Mouse (Mus musculus): ENCODE data around the gene Sult2b1. TPM values are rescaled to one million over a fixed set of nuclear protein-coding genes. Genes with fewer than 3 reads are reported as not detected.

The Sult2b1 gene
- polyA plus RNA-seq, 2 experiments: 0.35 to 0.43 TPM

DNA sequence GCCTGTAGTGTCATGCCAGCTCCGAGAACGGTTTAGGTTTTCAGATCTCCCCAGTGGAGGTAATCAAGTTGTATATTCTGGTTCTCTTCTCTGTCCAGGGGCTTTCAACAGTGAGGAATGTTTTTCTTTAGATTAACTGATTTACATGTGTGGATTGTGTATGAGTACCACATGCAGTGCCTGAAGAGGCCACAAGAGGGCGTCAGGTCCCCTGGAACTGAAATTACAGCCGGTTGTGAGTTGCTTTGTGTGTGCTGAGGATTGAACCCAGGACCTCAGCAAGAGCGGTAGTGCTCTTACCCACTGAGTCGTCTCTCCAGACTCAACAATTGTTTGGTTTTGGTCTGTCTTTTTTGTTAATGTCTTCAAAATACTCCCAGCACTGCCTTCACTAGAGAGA, 38.0 kb downstream of the Sult2b1 start:
- H3K36me3 ChIP-seq (replicated peaks; ENCODE audit: control insufficient read depth, insufficient read depth, low read depth): no peaks in the 10 kb centered on the region
- H3K27me3 ChIP-seq (ENCODE audit: control insufficient read depth, insufficient read depth, low read length): no peaks in the 10 kb centered on the region
- H3K4me3 ChIP-seq (ENCODE audit: insufficient read depth in 1 of 2, low read depth in 2 of 2, low read length in 2 of 2): no peak overlapping the region
- H3K27ac ChIP-seq: no peak overlapping the region
- H3K4me2 ChIP-seq (ENCODE audit: low read depth): no peak overlapping the region
- 53% methylated on average over 6 of the region's 6 CpGs for WGBS (ENCODE audit: insufficient replicate concordance)
- ATAC-seq (ENCODE audit: insufficient read depth) (no peak), DNase-seq (ENCODE audit: low read depth in 3 of 3, low spot score in 3 of 3) (no peak)
- H3K9ac ChIP-seq (replicated peaks): no peak overlapping the region
- peaks cover 0 to 4% of the 10 kb centered on the region in 2 experiments; a peak in 2 of 4 replicates for H3K4me1 ChIP-seq (replicated peaks; ENCODE audit: control insufficient read depth in 2 of 2, insufficient read depth in 2 of 2, low read length in 1 of 2)
- TF ChIP-seq EP300 (IDR thresholded peaks at IDR 0.05; ENCODE audit: low read depth) (no peak), CTCF (IDR thresholded peaks at IDR 0.05; ENCODE audit: low read depth) (peak; percentile 75)
- H3K9me3 ChIP-seq (ENCODE audit: control insufficient read depth, low read length): no peaks in the 10 kb centered on the region

DNA sequence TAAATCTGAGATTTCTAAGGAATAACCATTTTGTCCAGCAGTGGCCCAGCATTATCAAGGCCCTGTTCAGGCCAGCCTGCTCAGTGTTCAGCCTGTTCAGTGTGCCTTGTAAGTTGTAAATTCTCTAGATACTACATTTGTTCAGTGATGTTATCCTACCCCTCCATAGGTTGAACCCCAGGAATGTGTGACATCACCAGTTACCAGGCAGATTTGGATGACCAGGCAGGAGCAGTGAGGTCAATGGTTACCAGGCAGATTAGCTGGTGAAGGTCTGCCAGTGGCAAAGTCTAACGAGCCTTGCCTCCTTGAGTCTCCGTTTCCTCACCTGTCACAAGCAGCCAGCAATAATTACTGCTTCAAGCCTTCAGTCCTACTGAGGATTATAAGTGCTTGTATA, 40.1 kb downstream of the Sult2b1 start:
- Histone ChIP-seq H3K9ac (replicated peaks) (no peak overlapping the region), H3K27ac (no peak overlapping the region), H3K27me3 (ENCODE audit: control insufficient read depth, insufficient read depth, low read length) (no peaks in the 10 kb centered on the region), H3K4me3 (ENCODE audit: insufficient read depth in 1 of 2, low read depth in 2 of 2, low read length in 2 of 2) (no peak overlapping the region), H3K36me3 (replicated peaks; ENCODE audit: control insufficient read depth, insufficient read depth, low read depth) (no peaks in the 10 kb centered on the region), H3K9me3 (ENCODE audit: control insufficient read depth, low read length) (no peaks in the 10 kb centered on the region), H3K4me2 (ENCODE audit: low read depth) (no peak overlapping the region), H3K4me1 (replicated peaks; ENCODE audit: control insufficient read depth in 2 of 2, insufficient read depth in 2 of 2, low read length in 1 of 2) (peaks cover 0 to 4% of the 10 kb centered on the region in 2 experiments; a peak in 2 of 4 replicates)
- WGBS (ENCODE audit: insufficient replicate concordance): 36% methylated on average over 2 of the region's 2 CpGs
- DNase-seq (ENCODE audit: low read depth in 3 of 3, low spot score in 3 of 3) (peak in 1 of 3 experiments; percentile 31), ATAC-seq (ENCODE audit: insufficient read depth) (no peak)
- TF ChIP-seq CTCF (IDR thresholded peaks at IDR 0.05; ENCODE audit: low read depth): no peak
- TF ChIP-seq EP300 (IDR thresholded peaks at IDR 0.05; ENCODE audit: low read depth): no peak

DNA sequence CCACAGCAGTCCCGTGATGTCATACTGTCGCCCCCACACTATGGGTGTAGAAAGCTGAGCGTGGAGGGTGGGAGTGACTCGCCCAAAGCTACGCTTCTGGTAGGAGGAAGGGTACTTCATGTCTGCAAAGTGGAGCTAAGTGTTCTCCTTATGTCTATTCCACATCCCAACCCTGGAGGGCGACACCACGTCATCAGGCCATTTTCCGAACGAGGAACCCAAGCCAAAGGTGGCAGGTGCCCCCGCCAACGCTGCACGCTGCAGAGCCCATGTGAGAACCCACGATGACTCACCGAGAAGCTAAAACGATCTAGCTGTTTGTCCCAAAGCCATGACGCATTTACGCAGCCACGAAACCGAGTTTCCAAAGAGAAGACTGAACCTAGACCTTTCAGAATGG, 42.1 kb downstream of the Sult2b1 start:
- 22% methylated on average over 19 of the region's 19 CpGs for WGBS (ENCODE audit: insufficient replicate concordance)
- no peak overlapping the region for H3K27ac ChIP-seq
- H3K9ac ChIP-seq (replicated peaks): no peak overlapping the region
- TF ChIP-seq EP300 (IDR thresholded peaks at IDR 0.05; ENCODE audit: low read depth): no peak
- TF ChIP-seq CTCF (IDR thresholded peaks at IDR 0.05; ENCODE audit: low read depth): no peak
- H3K27me3 ChIP-seq (ENCODE audit: control insufficient read depth, insufficient read depth, low read length): no peaks in the 10 kb centered on the region
- peak overlapping the region; percentile 51 for H3K4me2 ChIP-seq (ENCODE audit: low read depth)
- DNase-seq (ENCODE audit: low read depth in 3 of 3, low spot score in 3 of 3) (peak in 1 of 3 experiments; percentile 38), ATAC-seq (ENCODE audit: insufficient read depth) (no peak)
- no peaks in the 10 kb centered on the region for H3K9me3 ChIP-seq (ENCODE audit: control insufficient read depth, low read length)
- peaks cover 0 to 4% of the 10 kb centered on the region in 2 experiments; a peak in 2 of 4 replicates for H3K4me1 ChIP-seq (replicated peaks; ENCODE audit: control insufficient read depth in 2 of 2, insufficient read depth in 2 of 2, low read length in 1 of 2)
- H3K36me3 ChIP-seq (replicated peaks; ENCODE audit: control insufficient read depth, insufficient read depth, low read depth): no peaks in the 10 kb centered on the region
- peak overlapping the region in 1 of 2 experiments; percentile 43; a peak in 1 of 4 replicates for H3K4me3 ChIP-seq (ENCODE audit: insufficient read depth in 1 of 2, low read depth in 2 of 2, low read length in 2 of 2)

DNA sequence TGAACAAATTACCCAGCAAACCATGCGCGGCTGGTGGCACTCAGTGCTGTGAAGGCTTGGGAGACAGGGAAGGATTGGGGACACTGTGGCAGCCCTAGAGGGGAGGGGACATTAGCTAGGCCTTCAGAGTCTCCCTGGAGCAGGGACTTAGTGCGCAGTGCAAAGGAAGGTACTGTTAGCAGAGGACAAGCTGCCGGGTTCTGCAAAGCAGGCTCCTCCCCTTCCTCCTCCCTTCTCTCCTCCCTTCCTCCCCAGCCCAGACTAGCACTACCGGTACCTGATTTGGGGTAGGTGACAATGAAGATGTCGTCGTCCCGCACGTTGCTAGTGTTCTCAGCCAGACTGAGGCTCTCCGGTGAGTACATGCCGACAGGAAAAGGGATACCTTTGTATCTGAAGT, 42.7 kb downstream of the Sult2b1 start:
- H3K4me1 ChIP-seq (replicated peaks; ENCODE audit: control insufficient read depth in 2 of 2, insufficient read depth in 2 of 2, low read length in 1 of 2): peaks cover 0 to 4% of the 10 kb centered on the region in 2 experiments; a peak in 2 of 4 replicates
- no peak overlapping the region for H3K9ac ChIP-seq (replicated peaks)
- H3K36me3 ChIP-seq (replicated peaks; ENCODE audit: control insufficient read depth, insufficient read depth, low read depth): no peaks in the 10 kb centered on the region
- ATAC-seq (ENCODE audit: insufficient read depth) (peak; percentile 45; the same call in 1 of the 2 replicates), DNase-seq (ENCODE audit: low read depth in 3 of 3, low spot score in 3 of 3) (no peak)
- 27% methylated on average over 11 of the region's 11 CpGs for WGBS (ENCODE audit: insufficient replicate concordance)
- no peaks in the 10 kb centered on the region for H3K27me3 ChIP-seq (ENCODE audit: control insufficient read depth, insufficient read depth, low read length)
- no peaks in the 10 kb centered on the region for H3K9me3 ChIP-seq (ENCODE audit: control insufficient read depth, low read length)
- peak overlapping the region; percentile 51 for H3K4me2 ChIP-seq (ENCODE audit: low read depth)
- TF ChIP-seq CTCF (IDR thresholded peaks at IDR 0.05; ENCODE audit: low read depth) (no peak), EP300 (IDR thresholded peaks at IDR 0.05; ENCODE audit: low read depth) (no peak)
- H3K4me3 ChIP-seq (ENCODE audit: insufficient read depth in 1 of 2, low read depth in 2 of 2, low read length in 2 of 2): peak overlapping the region; percentile 6 to 43; a peak in 2 of 4 replicates
- no peak overlapping the region for H3K27ac ChIP-seq

DNA sequence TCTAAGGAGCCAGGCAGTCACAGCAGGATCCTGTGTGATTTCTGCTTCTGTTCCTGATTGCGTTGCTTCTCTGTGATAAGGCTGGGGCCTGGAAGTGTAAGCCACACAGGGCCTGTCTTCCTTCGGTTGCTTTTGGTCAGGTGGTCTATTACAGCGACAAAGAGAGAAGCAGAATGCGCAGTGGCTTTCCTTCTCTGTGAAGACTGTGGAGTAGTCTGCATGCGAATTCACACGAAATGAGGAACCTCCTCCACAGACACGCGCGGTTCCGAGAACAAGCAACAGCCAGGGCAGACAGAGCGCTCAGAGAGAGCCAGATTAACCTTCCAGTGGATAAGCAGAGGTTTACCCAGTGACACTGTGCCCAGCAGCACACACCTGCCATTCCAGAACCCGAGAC, 43.2 kb downstream of the Sult2b1 start:
- Histone ChIP-seq H3K27ac (no peak overlapping the region), H3K4me3 (ENCODE audit: insufficient read depth in 1 of 2, low read depth in 2 of 2, low read length in 2 of 2) (no peak overlapping the region), H3K4me1 (replicated peaks; ENCODE audit: control insufficient read depth in 2 of 2, insufficient read depth in 2 of 2, low read length in 1 of 2) (peaks cover 0 to 4% of the 10 kb centered on the region in 2 experiments; a peak in 2 of 4 replicates), H3K9ac (replicated peaks) (no peak overlapping the region), H3K36me3 (replicated peaks; ENCODE audit: control insufficient read depth, insufficient read depth, low read depth) (no peaks in the 10 kb centered on the region), H3K27me3 (ENCODE audit: control insufficient read depth, insufficient read depth, low read length) (no peaks in the 10 kb centered on the region), H3K4me2 (ENCODE audit: low read depth) (peak overlapping the region; percentile 51; the same call in 1 of the 2 replicates), H3K9me3 (ENCODE audit: control insufficient read depth, low read length) (no peaks in the 10 kb centered on the region)
- ATAC-seq (ENCODE audit: insufficient read depth) (no peak), DNase-seq (ENCODE audit: low read depth in 3 of 3, low spot score in 3 of 3) (no peak)
- no peak for TF ChIP-seq CTCF (IDR thresholded peaks at IDR 0.05; ENCODE audit: low read depth)
- no peak for TF ChIP-seq EP300 (IDR thresholded peaks at IDR 0.05; ENCODE audit: low read depth)
- 23% methylated on average over 12 of the region's 12 CpGs for WGBS (ENCODE audit: insufficient replicate concordance)
